In genomic region chr3:98106590-98107313, GRCm38 (mm10) we compare ENCODE assay signal across 9 mouse cellular contexts. TPM values are rescaled to one million over a fixed set of nuclear protein-coding genes. Genes with fewer than 3 reads are reported as not detected.
A peak's percentile ranks its signal among the peaks of the same experiment; 100 is the strongest.
DNase-seq lines count a peak whose midpoint lies in the region; ATAC-seq lines count a peak whose summit lies in the region.
"Had no signal": no experiment of that assay in that cellular context is flagged by ENCODE, and none has a peak within 500 bp of the region (broad histone marks: within the 10 kb centered on the region; RNA-seq: fewer than 3 reads in every experiment).

No protein-coding gene starts in this region.

- peak overlapping the region; percentile 18; the same call in 1 of the 2 replicates for H3K27ac ChIP-seq in embryonic facial prominence, embryonic 15.5 days (replicated peaks)
- H3K27ac ChIP-seq in hindbrain, embryonic 12.5 days, result no peak overlapping the region
- peak overlapping the region; percentile 11; the same call in 1 of the 2 replicates for H3K27ac ChIP-seq in midbrain, embryonic 12.5 days (replicated peaks)
- no peak overlapping the region for H3K27ac ChIP-seq in kidney, embryonic 14.5 days (ENCODE audit: low read depth, low read length)

- H3K36me3 ChIP-seq in embryonic facial prominence, embryonic 15.5 days, result peaks cover 77% of the 10 kb centered on the region
- H3K36me3 ChIP-seq in hindbrain, embryonic 12.5 days, result peaks cover 35% of the 10 kb centered on the region
- H3K36me3 ChIP-seq in midbrain, embryonic 12.5 days, result peaks cover 39% of the 10 kb centered on the region
- H3K36me3 ChIP-seq in kidney, embryonic 14.5 days (ENCODE audit: control insufficient read depth, insufficient read depth, low read length), result peaks cover 78% of the 10 kb centered on the region

- DNase-seq in right cerebral cortex, adult 18-20 months, result peak; percentile 22
- no peak for DNase-seq in right cerebral cortex, postnatal 25 days
- DNase-seq in urinary bladder, postnatal 4 days (ENCODE audit: low spot score in 2 of 2), result no peak
- no peak for DNase-seq in spleen, adult 18-20 months

- H3K27me3 ChIP-seq in embryonic facial prominence, embryonic 15.5 days, result no peaks in the 10 kb centered on the region
- peaks cover 3% of the 10 kb centered on the region for H3K27me3 ChIP-seq in hindbrain, embryonic 12.5 days
- peaks cover 9% of the 10 kb centered on the region for H3K27me3 ChIP-seq in midbrain, embryonic 12.5 days
- no peaks in the 10 kb centered on the region for H3K27me3 ChIP-seq in kidney, embryonic 14.5 days (ENCODE audit: control insufficient read depth, insufficient read depth, low read length)

- no peak overlapping the region; the same call in 1 of the 2 replicates for H3K9ac ChIP-seq in embryonic facial prominence, embryonic 15.5 days
- H3K9ac ChIP-seq in hindbrain, embryonic 12.5 days, result no peak overlapping the region
- H3K9ac ChIP-seq in midbrain, embryonic 12.5 days (replicated peaks), result no peak overlapping the region
- H3K9ac ChIP-seq in kidney, embryonic 14.5 days (ENCODE audit: low read depth, low read length), result no peak overlapping the region

- 70% methylated on average over 12 of the region's 12 CpGs for WGBS in embryonic facial prominence, embryonic 15.5 days
- whole genome bisulfite sequencing in hindbrain, embryonic 12.5 days, result 75% methylated on average over 12 of the region's 12 CpGs
- WGBS in midbrain, embryonic 12.5 days, result 56% methylated on average over 12 of the region's 12 CpGs
- 90% methylated on average over 12 of the region's 12 CpGs for WGBS in kidney, embryonic 14.5 days

- peaks cover 5% of the 10 kb centered on the region for H3K9me3 ChIP-seq in embryonic facial prominence, embryonic 15.5 days (replicated peaks)
- peaks cover 9% of the 10 kb centered on the region; the same call in 1 of the 2 replicates for H3K9me3 ChIP-seq in hindbrain, embryonic 12.5 days (replicated peaks)
- H3K9me3 ChIP-seq in midbrain, embryonic 12.5 days, result peaks cover 8% of the 10 kb centered on the region
- peaks cover 10% of the 10 kb centered on the region; the same call in 1 of the 2 replicates for H3K9me3 ChIP-seq in kidney, embryonic 14.5 days (ENCODE audit: control insufficient read depth, low read length)

- H3K4me1 ChIP-seq in embryonic facial prominence, embryonic 15.5 days, result peaks cover 44% of the 10 kb centered on the region
- H3K4me1 ChIP-seq in hindbrain, embryonic 12.5 days, result peaks cover 31% of the 10 kb centered on the region
- peaks cover 36% of the 10 kb centered on the region for H3K4me1 ChIP-seq in midbrain, embryonic 12.5 days
- H3K4me1 ChIP-seq in kidney, embryonic 14.5 days (ENCODE audit: control insufficient read depth, insufficient read depth, low read length), result peaks cover 6% of the 10 kb centered on the region; the same call in 1 of the 2 replicates

- no peak overlapping the region for H3K4me3 ChIP-seq in embryonic facial prominence, embryonic 15.5 days (replicated peaks)
- no peak overlapping the region for H3K4me3 ChIP-seq in hindbrain, embryonic 12.5 days
- H3K4me3 ChIP-seq in midbrain, embryonic 12.5 days, result no peak overlapping the region
- H3K4me3 ChIP-seq in kidney, embryonic 14.5 days (ENCODE audit: low read length), result no peak overlapping the region

- no peak for ATAC-seq in embryonic facial prominence, embryonic 15.5 days (ENCODE audit: insufficient number of reproducible peaks, low FRiP score, low TSS enrichment, low read depth)
- ATAC-seq in hindbrain, embryonic 12.5 days (ENCODE audit: low FRiP score), result peak; percentile 58
- peak; percentile 57 for ATAC-seq in midbrain, embryonic 12.5 days (ENCODE audit: low FRiP score, low read depth)
- ATAC-seq in kidney, embryonic 14.5 days (ENCODE audit: low FRiP score, low TSS enrichment), result no peak

- H3K4me2 ChIP-seq in embryonic facial prominence, embryonic 15.5 days (replicated peaks), result no peak overlapping the region
- H3K4me2 ChIP-seq in hindbrain, embryonic 12.5 days (replicated peaks), result no peak overlapping the region
- H3K4me2 ChIP-seq in midbrain, embryonic 12.5 days (replicated peaks), result no peak overlapping the region
- no peak overlapping the region for H3K4me2 ChIP-seq in kidney, embryonic 14.5 days (replicated peaks; ENCODE audit: low read depth, low read length)

RNA-seq across cellular contexts. Expression of gene Adam30, which starts 53.7 kb away (rescaled TPM):
- not detected in 2 replicates for polyA plus RNA-seq in embryonic facial prominence, embryonic 15.5 days (2015; fragmentation: Nextera tagmentation; extraction: Ambion mirVana)
- not detected in 2 replicates for polyA plus RNA-seq in hindbrain, embryonic 12.5 days (2016; fragmentation: Nextera tagmentation; extraction: Ambion mirVana)
- polyA plus RNA-seq in midbrain, embryonic 12.5 days (2016; fragmentation: Nextera tagmentation; extraction: Ambion mirVana), result not detected in 2 replicates
- 0.06 TPM in 1 of 2 replicates, not detected in the other for polyA plus RNA-seq in kidney, embryonic 14.5 days (2014; fragmentation: Nextera tagmentation; extraction: Ambion mirVana)
- polyA plus RNA-seq: large intestine, adult 2 months had no signal

Comparison
In these comparisons a context has a peak if more than half of its experiments do, and no peak if none do; other contexts are left out.
1. ATAC-seq: peak in hindbrain, embryonic 12.5 days (single experiment) and midbrain, embryonic 12.5 days (single experiment); none in embryonic facial prominence, embryonic 15.5 days (single experiment) and kidney, embryonic 14.5 days (single experiment).
2. H3K27ac ChIP-seq: peak in embryonic facial prominence, embryonic 15.5 days (single experiment) and midbrain, embryonic 12.5 days (single experiment); none in hindbrain, embryonic 12.5 days (single experiment) and kidney, embryonic 14.5 days (single experiment).